Mouse (Mus musculus) thymus, postnatal 14 days (tissue): ENCODE results near the gene Macrod2.

Source experiments
- DNase-seq: peaks from one replicate; pipeline ENCODE4 v3.0.0; 2021

Macrod2 gene

DNA sequence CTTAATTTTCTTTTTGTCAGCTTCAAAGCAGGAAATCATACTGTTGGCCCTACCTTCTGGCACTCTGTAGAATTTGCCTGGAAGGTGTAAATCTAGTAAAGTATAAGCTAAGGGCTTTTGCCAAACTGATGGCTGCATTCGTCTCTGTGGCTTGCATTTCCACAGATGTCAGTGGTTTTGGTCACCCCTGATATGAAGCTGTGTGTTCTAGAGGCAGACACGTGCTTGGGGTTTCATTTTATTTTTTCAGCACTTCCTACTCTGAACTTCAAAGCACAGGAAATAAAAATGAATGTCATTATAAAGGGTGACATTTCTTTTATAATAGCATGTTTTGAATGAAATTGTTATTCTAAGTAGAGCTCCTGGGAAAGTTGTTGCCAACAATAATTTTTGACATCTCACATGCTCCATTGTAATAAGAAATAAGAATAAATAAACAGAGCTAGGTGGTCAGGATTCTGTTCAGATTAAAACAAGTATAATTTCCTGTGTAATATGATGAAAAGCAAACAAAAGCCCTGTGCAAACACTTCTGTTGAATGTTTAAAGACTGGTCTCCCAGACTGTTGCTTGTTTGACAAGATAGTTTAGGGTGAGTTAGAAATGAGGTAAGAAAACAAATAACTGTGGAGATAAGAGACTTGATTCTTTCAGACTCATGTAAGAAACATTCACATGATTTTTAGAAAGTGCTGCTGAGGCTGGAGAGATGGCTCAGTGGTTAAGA lies 424.4 kb downstream of the Macrod2 start:
- no peak for DNase-seq

DNA sequence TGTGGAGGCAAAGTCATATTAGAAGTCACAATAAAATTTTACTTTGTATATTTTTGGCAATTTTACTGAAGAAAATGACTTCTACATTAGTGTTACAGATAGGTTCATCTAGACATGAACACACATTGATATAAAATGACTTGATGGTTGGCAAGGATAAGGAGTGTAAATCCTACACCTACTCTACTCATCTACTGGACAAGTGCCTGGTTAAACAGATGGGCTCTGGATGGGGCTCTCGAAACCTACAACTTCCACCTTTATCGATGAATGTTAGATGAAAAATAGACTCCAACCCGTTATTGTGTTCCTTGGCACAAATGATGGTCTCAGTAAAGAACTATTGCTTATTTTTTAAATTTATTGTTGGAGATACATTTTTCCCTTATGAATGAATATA lies 427.3 kb downstream of the Macrod2 start:
- no peak for DNase-seq

DNA sequence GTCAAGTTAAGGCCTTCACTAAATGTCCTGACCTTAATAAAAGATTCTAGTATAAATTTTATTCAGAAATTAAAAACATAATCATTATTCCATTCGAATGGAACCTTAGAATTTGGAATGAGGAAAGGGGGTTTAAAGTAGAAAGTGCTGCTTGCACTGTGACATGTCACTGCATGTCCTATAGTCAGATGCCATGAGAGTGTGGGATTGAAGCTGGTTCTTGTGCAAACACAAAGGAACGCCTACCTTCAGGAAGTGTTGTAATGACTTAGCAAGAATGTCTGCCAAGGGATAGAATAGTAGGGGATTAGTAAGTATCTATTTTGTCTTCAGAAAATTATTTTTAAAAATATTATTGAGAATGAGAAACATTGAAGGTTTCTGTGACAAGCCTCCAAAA lies 431.1 kb downstream of the Macrod2 start:
- no peak for DNase-seq

DNA sequence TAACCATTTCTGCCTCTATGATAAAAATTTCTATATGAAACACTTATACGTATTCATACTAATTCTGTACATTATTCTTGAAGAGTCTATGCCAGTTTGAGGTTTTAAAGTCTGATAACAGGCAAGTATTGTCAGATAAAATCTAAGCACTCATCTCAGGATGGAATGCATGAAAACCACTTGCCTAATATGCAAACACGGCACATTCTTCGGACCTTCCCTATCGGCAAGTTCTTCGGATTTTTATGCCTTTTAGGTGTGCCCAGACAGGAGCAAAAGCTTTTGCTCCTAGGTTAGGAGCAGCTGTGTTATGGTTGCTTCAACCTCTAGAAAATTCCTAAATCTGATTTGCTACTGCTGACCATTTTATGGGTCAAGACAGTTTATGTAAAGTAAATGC lies 433.8 kb downstream of the Macrod2 start:
- DNase-seq = no peak

DNA sequence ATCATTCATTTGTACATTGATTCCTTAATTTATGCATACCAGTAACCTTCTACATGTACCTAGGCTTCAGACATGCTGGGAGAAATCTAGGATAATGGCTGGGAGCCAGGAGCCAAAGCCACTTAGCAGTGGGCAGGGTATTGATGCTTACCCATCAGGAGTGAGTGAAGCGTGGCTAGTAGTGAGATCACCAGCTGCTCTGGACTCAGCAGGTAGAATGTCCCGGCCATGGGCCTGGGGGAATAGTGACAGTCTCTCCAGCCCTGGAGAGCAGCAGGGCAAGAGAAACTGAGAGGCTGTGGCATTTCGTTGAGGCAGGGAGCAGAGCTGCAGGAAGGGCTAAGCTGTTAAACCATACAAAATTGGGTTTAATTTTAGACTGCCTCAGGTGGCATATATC lies 435.0 kb downstream of the Macrod2 start:
- DNase-seq = no peak

- DNase-seq = no peak
These were observed 444.3 kb downstream of the Macrod2 start for GRCm38 (mm10) chr2:140839371-140839770.

- no peak for DNase-seq
These were observed 444.8 kb downstream of the Macrod2 start for GRCm38 (mm10) chr2:140839880-140840279.

DNA sequence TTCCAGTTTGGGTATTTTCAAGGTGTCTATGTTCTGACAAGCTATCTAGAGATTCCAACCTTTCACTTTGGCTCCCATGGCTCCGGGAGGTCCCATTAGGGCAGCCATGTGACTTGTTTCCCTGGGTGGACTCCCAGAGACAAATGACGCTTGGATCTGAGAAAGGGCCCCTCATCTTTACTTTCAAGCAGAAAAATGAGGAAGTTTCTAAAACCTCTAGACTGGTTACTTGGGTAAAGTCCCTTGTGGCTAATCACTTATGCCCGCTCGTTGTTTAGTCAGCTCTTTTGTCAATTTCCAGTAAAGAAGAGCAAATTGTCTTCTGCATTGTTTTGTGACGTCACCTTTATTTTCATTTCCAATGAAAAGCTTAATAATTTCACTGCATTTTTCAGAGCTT lies 448.9 kb downstream of the Macrod2 start:
- no peak for DNase-seq

GRCm38 (mm10) chr2:140847817-140848428 lies 452.8 kb downstream of the Macrod2 start:
- DNase-seq = no peak

DNA sequence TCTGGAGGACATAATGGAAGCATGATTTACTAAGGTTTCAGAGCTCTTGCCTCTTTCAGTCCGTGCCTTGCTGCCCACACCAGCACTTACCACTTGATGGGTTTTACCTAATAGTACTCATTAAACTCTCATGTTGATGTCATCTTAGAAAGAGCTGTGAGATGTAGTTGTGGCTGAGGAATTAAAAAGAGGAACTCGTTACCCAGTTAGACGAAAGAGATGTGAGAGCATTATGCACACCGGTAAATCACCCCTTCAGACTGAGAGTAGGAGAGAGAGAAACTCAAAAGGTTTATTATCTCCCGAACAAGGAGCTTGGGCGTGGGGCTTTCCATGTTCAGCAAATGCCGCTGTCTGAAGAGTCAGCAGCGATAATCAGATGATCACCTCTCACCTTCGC lies 458.4 kb downstream of the Macrod2 start:
- no peak for DNase-seq

GRCm38 (mm10) chr2:140861356-140861755 lies 466.2 kb downstream of the Macrod2 start:
- no peak for DNase-seq

DNA sequence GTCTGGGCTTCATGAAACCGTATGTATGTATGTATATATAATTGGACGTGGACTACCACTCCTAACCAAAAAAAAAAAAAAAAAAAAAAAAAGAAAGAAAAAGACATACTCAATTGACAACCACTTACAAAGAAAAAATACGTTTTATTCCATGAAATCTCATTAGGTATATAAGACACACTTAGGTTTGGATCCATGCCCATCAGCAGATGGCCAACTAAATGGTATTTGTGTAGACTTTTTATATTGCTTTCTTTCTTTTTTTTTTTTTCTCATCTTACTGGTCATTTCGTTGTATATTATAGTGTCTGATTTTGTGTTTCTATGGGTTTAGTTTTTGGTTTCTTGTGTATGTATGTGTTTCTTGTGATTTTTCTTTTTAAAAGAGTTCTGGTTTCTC lies 467.6 kb downstream of the Macrod2 start:
- no peak for DNase-seq

GRCm38 (mm10) chr2:140865636-140866035 lies 470.5 kb downstream of the Macrod2 start:
- DNase-seq = no peak

DNA sequence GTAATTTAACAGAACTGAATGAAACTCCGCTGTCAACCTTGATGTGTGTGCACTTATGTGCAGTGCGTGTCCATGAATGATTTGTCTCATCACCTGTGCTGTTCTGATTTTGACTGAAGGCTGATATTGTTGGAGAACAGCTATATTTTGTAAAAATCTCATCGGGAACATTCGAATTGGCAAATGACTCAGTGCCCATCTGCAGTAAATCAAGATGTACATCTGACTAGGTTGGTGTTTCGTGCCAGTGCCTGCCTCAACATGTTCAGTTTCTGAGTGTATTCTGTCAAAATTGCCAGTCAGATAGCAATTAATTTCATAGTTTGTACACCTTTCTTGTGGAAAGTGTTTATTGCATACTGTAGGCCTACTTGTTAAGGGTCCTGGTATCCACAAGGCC lies 472.0 kb downstream of the Macrod2 start:
- DNase-seq = no peak

DNA sequence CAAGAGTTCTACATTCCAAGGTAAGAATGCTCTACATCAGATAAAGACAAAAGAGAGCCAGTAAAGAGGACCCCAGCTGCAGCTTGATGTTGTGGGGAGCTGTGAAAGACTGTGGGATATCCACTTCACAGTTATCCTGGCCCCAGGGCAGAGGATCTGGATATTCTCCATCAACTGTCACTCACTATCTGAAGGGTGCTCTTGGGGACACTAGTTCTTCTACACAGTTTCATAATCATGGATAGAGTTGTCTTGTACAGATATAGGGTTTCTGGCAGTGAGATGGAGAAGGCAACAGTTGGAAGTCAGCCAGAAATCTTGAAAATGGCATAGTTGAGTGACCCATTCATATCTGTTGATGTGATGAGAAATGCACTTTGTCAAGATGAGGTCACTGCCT lies 490.1 kb downstream of the Macrod2 start:
- DNase-seq = no peak

DNA sequence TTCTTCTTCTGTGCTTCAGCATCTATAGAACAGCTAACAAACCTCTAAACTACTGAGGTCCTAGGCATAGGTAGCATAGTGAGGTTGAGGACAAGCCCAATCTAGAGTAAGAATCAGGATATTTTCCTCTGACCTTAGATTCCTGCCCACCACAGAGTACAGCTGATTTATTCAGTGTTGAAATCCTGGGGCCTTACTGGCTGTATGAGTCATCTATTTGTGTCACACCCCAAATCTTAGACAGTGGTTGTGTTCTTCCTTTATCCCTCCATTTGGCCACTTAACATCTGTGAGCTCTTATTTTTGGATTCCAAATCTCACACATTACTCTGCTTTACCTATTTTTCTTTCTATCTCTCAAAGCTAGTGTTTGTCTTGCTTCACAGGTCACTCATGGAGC lies 495.6 kb downstream of the Macrod2 start:
- no peak for DNase-seq

DNA sequence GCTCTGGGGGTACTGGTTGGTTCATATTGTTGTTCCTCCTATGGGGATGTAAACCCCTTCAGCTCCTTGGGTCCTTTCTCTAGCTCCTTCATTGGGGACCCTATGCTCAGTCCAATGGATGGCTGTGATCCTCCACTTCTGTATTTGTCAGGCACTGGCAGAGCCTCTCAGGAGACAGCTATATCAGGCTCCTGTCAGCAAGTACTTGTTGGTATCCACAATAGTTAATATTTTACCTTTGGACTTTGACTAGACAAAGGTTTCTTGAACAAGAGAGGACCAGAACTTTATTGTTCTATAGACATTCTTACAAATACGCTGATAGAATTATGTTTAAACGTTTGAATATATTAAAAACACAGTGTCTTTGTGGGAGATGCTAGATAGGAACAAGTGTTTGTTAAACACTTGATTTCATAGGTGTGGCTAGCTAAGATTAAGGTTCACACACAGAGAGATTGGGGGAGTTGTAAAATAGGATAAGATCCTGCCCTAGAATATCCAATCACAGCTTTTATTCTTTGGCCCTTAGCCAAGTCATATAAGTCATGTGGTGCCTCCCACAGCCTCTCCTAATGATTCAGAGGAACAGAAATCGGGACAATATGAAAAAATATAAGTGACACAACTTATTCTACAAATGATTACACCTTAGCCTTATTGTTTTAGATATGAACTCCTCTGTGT lies 501.4 kb downstream of the Macrod2 start:
- DNase-seq = no peak

DNA sequence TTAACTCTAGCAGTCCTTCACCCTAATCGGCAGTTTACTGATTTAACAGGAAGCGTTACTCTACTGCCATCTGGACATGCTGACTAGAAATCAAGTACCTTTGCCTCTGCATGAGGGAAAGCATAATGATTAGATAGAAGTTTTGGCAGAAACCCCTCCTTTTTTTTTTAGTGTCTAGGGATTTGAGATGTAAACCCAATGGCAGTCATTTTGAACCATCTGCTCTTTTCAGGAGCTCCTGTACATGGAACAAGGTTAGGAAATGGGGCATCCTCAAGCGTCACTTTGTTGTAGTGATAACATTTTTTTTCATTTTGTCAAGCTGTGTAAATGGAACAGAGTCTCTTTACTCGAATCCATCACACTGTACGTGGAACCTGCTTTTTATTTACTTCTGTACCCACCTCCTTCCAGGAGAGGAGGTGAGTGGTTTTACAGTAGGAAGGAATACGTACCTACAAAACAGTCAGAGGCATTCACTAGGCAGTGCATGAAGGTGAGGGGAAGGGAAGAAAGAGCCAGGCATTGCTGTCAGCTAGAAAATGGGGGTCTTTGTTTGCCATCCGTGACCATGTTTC lies 503.4 kb downstream of the Macrod2 start:
- no peak for DNase-seq

- no peak for DNase-seq
These were observed 510.2 kb downstream of the Macrod2 start for GRCm38 (mm10) chr2:140905331-140905730.

GRCm38 (mm10) chr2:140906123-140906522 lies 511.0 kb downstream of the Macrod2 start:
- DNase-seq = no peak

GRCm38 (mm10) chr2:140911463-140911862 lies 516.4 kb downstream of the Macrod2 start:
- no peak for DNase-seq

DNA sequence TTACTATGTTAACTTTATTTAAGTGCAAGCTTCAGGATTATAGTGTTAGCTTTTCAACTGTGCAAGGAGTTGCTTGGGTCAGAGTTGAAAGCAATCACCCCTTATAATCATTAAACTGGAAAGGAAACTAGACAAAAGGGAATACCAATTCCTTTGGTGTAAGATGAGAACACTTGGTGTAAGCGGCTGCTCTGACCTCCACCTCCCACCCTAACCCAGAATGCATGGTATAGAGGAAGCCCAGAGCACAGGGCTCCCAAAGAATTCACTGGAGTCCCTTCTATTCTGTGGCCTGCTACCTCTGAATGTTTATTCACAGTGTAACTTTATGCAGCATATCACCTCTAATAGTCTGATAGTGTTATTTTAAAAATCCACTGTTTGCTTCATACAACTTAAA lies 517.1 kb downstream of the Macrod2 start:
- DNase-seq = no peak

DNA sequence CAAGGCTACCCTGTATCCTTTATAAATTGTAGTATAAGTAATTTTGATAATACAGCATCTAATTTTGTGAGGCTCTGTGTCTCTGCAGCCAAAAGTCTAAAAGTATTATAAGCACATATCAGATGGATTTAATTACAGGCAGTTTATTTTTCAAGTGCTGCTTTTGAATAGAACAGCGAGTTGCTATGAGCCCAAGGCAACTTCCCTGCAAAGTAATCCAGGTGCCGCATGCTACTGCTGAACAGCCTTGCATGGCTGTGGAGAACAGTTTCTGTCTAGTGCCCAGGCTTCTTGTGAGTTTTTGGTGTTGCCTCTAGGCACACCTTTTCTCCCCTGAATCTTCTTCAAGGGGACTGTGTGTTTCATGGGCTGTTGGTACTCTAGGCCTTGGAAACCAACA lies 517.8 kb downstream of the Macrod2 start:
- no peak for DNase-seq
